Mouse (Mus musculus) heart, postnatal 0 days (tissue): Measurements from ENCODE around the gene Fgfr2.

ENCODE experiments used
- CTCF ChIP-seq: IDR thresholded peaks from 2 replicates; pipeline ENCODE4 v1.5.1; 2016; ENCODE audit warnings: antibody characterized with exemption, control low read depth, low read depth
- EP300 ChIP-seq: IDR thresholded peaks from 2 replicates; pipeline ENCODE4 v1.6.1; 2016; ENCODE audit warnings: antibody characterized with exemption, low read depth

DNA sequence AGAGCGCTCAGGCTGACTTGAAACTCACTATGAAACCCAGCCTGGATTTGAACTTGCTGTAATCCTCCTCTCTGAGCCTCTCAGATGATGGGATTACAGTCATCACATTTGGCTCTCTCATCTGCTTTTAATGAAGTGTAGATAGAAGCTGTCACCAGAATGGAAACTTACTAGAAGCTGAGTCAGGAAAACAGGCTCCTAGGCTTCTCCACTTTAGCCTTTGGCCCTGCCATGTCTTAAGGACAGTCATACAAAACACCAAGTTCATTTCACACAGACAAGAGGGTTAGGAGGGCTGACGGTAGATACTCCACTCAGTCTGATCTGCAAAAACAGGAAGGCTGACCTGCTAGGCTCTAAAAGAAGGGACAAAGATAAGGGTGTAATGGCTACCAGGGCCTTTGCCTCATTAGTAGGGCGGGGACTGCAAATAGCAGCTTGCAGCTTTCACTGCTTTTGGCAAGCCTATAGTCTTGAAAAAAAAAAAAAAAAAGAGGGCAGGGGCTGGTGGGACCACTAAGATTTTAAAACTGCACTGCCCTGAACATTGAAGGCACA, 357.4 kb downstream of the Fgfr2 start:
- TF ChIP-seq CTCF (no peak), EP300 (no peak)
